Mouse (Mus musculus): ENCODE data around the gene Gm28308. TPM values are rescaled to one million over a fixed set of nuclear protein-coding genes. Genes with fewer than 3 reads are reported as not detected.

The Gm28308 gene
- polyA plus RNA-seq, 1 experiment = not detected

GRCm38 (mm10) chr6:52204050-52204752 is 8.9 kb downstream of the Gm28308 start, which contains the start of gene Hoxa5:
TSS of gene Hoxa5 (minus strand) at chr6:52204587.
- DNase-seq (ENCODE audit: low read depth in 1 of 2, low spot score in 2 of 2) = no peak
- Histone ChIP-seq H3K4me1 (ENCODE audit: control insufficient read depth, insufficient read depth, insufficient read length) (0 out of 2 replicates have a peak, but pooled peaks cover 2% of the 10 kb centered on the region), H3K4me3 (ENCODE audit: extremely low read depth, insufficient read depth, insufficient read length) (peak within 1 kb of the TSS; percentile 38), H3K27me3 (ENCODE audit: control insufficient read depth, insufficient read depth, low read length) (peaks cover 4% of the 10 kb centered on the region), H3K27ac (ENCODE audit: insufficient read depth, low read length) (peak within 1 kb of the TSS; percentile 22; the same call in 1 of the 2 replicates), H3K36me3 (ENCODE audit: control insufficient read depth, insufficient read depth, low read length) (no peaks in the 10 kb centered on the region)
- 80% methylated on average over 65 of the region's 65 CpGs for WGBS
- 0 out of 2 replicates have a peak, but pooled peaks have one; percentile 7 for TF ChIP-seq CTCF (IDR thresholded peaks at IDR 0.05; ENCODE audit: extremely low read depth, insufficient read depth, insufficient read length, insufficient replicate concordance)
- no peak for TF ChIP-seq POLR2A (IDR thresholded peaks at IDR 0.05; ENCODE audit: low read depth, low read length)

DNA sequence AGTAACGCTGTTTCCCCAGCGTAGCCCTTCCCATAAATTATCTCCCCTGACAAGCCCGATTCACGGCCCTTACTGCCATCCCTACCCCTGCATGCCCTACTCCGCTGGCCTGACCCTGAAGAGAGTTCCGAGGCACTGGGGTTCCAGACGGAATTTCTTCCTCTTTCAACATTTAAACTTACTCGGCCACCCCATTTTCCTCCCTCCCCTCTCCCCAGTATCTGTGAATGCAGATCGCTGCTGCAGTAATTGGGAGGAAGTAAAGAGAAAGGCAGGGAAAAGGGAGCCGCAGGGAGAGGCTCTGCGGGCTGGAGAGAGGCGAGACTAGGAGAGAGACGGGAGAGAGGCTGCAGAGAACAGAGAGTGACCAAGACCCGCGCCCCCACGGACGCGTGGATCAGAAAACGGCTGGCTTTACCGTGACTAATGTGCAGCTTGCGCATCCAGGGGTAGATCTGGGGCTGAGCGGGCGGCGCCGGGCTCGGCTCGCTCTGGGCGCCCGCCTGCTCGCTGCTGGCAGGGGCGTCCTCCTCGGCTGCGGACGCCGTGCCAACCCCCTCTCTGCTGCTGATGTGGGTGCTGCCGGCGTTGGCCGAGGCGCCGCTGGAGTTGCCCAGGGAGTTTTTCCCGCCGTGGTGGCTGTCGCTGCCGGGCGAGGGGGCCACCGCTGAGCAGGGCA is 9.6 kb downstream of the Gm28308 start:
- no peak for DNase-seq (ENCODE audit: low read depth in 1 of 2, low spot score in 2 of 2)
- H3K27me3 ChIP-seq (ENCODE audit: control insufficient read depth, insufficient read depth, low read length) = peaks cover 3% of the 10 kb centered on the region
- 80% methylated on average over 46 of the region's 46 CpGs for WGBS
- peak overlapping the region; percentile 38; the same call in 1 of the 2 replicates for H3K4me3 ChIP-seq (ENCODE audit: extremely low read depth, insufficient read depth, insufficient read length)
- TF ChIP-seq CTCF (IDR thresholded peaks at IDR 0.05; ENCODE audit: extremely low read depth, insufficient read depth, insufficient read length, insufficient replicate concordance) (no peak), POLR2A (IDR thresholded peaks at IDR 0.05; ENCODE audit: low read depth, low read length) (no peak)
- H3K36me3 ChIP-seq (ENCODE audit: control insufficient read depth, insufficient read depth, low read length) = no peaks in the 10 kb centered on the region
- peak overlapping the region; percentile 22; the same call in 1 of the 2 replicates for H3K27ac ChIP-seq (ENCODE audit: insufficient read depth, low read length)
- H3K4me1 ChIP-seq (ENCODE audit: control insufficient read depth, insufficient read depth, insufficient read length) = 0 out of 2 replicates have a peak, but pooled peaks cover 2% of the 10 kb centered on the region

DNA sequence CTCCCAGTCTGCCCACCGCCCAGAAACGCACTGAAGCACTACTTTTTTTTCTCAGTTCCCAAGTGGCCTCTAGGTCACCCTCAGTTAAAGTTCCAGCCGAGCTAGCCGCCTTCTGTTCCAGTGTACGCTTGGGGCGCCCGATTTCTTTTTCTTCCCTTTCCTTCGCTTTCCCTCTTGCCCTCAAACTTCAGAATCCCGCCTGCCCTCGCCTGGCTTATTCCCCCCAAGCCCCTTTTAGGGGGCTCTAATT is 10.1 kb downstream of the Gm28308 start:
- Histone ChIP-seq H3K4me1 (ENCODE audit: control insufficient read depth, insufficient read depth, insufficient read length) (0 out of 2 replicates have a peak, but pooled peaks cover 2% of the 10 kb centered on the region), H3K4me3 (ENCODE audit: extremely low read depth, insufficient read depth, insufficient read length) (peak overlapping the region; percentile 8), H3K27ac (ENCODE audit: insufficient read depth, low read length) (no peak overlapping the region), H3K36me3 (ENCODE audit: control insufficient read depth, insufficient read depth, low read length) (no peaks in the 10 kb centered on the region), H3K27me3 (ENCODE audit: control insufficient read depth, insufficient read depth, low read length) (peaks cover 3% of the 10 kb centered on the region)
- TF ChIP-seq CTCF (IDR thresholded peaks at IDR 0.05; ENCODE audit: extremely low read depth, insufficient read depth, insufficient read length, insufficient replicate concordance) (no peak), POLR2A (IDR thresholded peaks at IDR 0.05; ENCODE audit: low read depth, low read length) (no peak)
- no peak for DNase-seq (ENCODE audit: low read depth in 1 of 2, low spot score in 2 of 2)
- 87% methylated on average over 10 of the region's 10 CpGs for WGBS

DNA sequence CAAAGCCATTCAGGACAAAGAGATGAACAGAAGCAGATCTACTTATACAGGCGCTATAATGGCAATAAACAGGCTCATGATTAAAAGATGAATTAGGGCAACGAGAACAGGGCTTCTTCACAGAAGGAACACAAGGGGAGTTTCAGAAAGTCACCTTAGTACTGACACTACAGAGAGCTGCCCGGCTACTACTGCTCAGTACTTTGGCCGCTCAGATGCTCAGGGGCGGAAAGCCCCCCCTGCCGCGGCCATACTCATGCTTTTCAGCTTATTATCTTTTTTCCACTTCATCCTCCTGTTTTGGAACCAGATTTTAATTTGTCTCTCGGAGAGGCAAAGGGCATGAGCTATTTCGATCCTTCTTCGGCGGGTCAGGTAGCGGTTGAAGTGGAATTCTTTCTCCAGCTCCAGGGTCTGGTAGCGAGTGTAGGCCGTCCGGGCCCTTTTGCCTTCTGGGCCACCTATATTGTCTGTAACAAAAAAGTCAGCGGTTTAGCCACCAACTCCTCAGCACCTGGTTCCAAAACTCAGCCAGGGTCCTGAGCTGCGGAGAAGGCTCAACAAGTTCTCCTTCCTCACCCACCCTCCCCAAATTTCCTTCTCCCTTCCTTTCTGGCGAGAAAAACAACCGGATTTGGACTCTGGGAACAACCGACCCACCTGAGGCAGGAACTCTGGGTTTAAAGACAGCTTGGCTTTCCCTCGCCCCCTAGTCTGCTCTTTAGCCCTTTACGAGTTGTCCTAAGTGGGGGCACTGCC is 10.6 kb downstream of the Gm28308 start:
- 87% methylated on average over 22 of the region's 22 CpGs for WGBS
- no peak overlapping the region; the same call in 1 of the 2 replicates for H3K27ac ChIP-seq (ENCODE audit: insufficient read depth, low read length)

GRCm38 (mm10) chr6:52201269-52201668 is 11.9 kb downstream of the Gm28308 start:
- H3K36me3 ChIP-seq (ENCODE audit: control insufficient read depth, insufficient read depth, low read length) = no peaks in the 10 kb centered on the region
- 0 out of 2 replicates have a peak, but pooled peaks cover 2% of the 10 kb centered on the region for H3K4me1 ChIP-seq (ENCODE audit: control insufficient read depth, insufficient read depth, insufficient read length)
- WGBS = 90% methylated on average over 1 of the region's 1 CpGs
- H3K27ac ChIP-seq (ENCODE audit: insufficient read depth, low read length) = no peak overlapping the region
- TF ChIP-seq CTCF (IDR thresholded peaks at IDR 0.05; ENCODE audit: extremely low read depth, insufficient read depth, insufficient read length, insufficient replicate concordance) = no peak
- H3K27me3 ChIP-seq (ENCODE audit: control insufficient read depth, insufficient read depth, low read length) = peaks cover 1% of the 10 kb centered on the region; the same call in 1 of the 2 replicates
- DNase-seq (ENCODE audit: low read depth in 1 of 2, low spot score in 2 of 2) = no peak
- H3K4me3 ChIP-seq (ENCODE audit: extremely low read depth, insufficient read depth, insufficient read length) = no peak overlapping the region

More for the DNA sequence above, 10.6 kb downstream of the Gm28308 start:
- H3K27me3 ChIP-seq (ENCODE audit: control insufficient read depth, insufficient read depth, low read length) = peaks cover 3% of the 10 kb centered on the region
- H3K4me1 ChIP-seq (ENCODE audit: control insufficient read depth, insufficient read depth, insufficient read length) = 0 out of 2 replicates have a peak, but pooled peaks cover 2% of the 10 kb centered on the region
- no peak for TF ChIP-seq POLR2A (IDR thresholded peaks at IDR 0.05; ENCODE audit: low read depth, low read length)
- no peak for TF ChIP-seq CTCF (IDR thresholded peaks at IDR 0.05; ENCODE audit: extremely low read depth, insufficient read depth, insufficient read length, insufficient replicate concordance)
- no peaks in the 10 kb centered on the region for H3K36me3 ChIP-seq (ENCODE audit: control insufficient read depth, insufficient read depth, low read length)
- H3K4me3 ChIP-seq (ENCODE audit: extremely low read depth, insufficient read depth, insufficient read length) = peak overlapping the region; percentile 8
- DNase-seq (ENCODE audit: low read depth in 1 of 2, low spot score in 2 of 2) = no peak

DNA sequence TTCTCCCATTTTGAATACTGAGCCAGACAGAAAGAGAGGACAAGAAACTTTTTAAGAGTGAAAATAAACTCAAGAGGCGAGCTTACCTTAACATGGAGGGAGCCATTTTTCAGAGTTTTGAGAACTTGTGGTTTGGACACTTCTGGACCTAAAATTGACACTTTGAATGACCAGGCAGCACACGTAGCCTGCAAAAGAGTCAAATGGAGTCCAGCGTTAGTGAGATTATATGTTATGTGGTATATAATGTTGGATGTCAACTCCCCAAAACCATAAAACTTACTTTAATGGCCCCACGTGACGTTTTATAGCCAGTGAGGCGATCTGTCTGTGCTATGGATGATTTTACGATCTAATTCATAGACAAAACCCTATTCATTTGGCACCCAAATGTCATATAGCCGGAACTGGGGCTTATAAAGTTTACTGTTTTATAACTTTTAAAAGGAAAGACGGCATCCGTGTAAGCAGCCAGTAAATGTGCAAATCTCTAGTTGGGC is 12.3 kb downstream of the Gm28308 start:
- H3K36me3 ChIP-seq (ENCODE audit: control insufficient read depth, insufficient read depth, low read length) = no peaks in the 10 kb centered on the region
- H3K4me3 ChIP-seq (ENCODE audit: extremely low read depth, insufficient read depth, insufficient read length) = no peak overlapping the region
- TF ChIP-seq CTCF (IDR thresholded peaks at IDR 0.05; ENCODE audit: extremely low read depth, insufficient read depth, insufficient read length, insufficient replicate concordance) (no peak), POLR2A (IDR thresholded peaks at IDR 0.05; ENCODE audit: low read depth, low read length) (no peak)
- 92% methylated on average over 10 of the region's 10 CpGs for WGBS
- H3K4me1 ChIP-seq (ENCODE audit: control insufficient read depth, insufficient read depth, insufficient read length) = 0 out of 2 replicates have a peak, but pooled peaks cover 2% of the 10 kb centered on the region
- H3K27ac ChIP-seq (ENCODE audit: insufficient read depth, low read length) = no peak overlapping the region
- peaks cover 1% of the 10 kb centered on the region; the same call in 1 of the 2 replicates for H3K27me3 ChIP-seq (ENCODE audit: control insufficient read depth, insufficient read depth, low read length)
- DNase-seq (ENCODE audit: low read depth in 1 of 2, low spot score in 2 of 2) = no peak
